Mouse (Mus musculus): ENCODE data around the gene Syce1. TPM values are rescaled to one million over a fixed set of nuclear protein-coding genes. Genes with fewer than 3 reads are reported as not detected.
"Not testable (repeated sequence)": the region's sequence is repeated elsewhere in the genome, so short reads cannot be mapped to it uniquely, and the experiment has no call there.

Syce1 gene
- total RNA-seq, 2 experiments from 2014 or later = not detected

- DNase-seq = no peak
- intact Hi-C loops (cut with DNase I) = no loop called here
These were observed 7.1 kb downstream of the Syce1 start for GRCm38 (mm10) chr7:140780548-140780947.

GRCm38 (mm10) chr7:140765888-140766739 lies 21.5 kb downstream of the Syce1 start:
- DNase-seq = no peak

GRCm38 (mm10) chr7:140765391-140765790 lies 22.3 kb downstream of the Syce1 start:
- DNase-seq; intact Hi-C loops (cut with DNase I): not testable (repeated sequence)

More at GRCm38 (mm10) chr7:140765888-140766739, 21.5 kb downstream of the Syce1 start:
- intact Hi-C loops (cut with DNase I) = no loop called here

GRCm38 (mm10) chr7:140763447-140764020 lies 24.1 kb downstream of the Syce1 start, which contains the start of gene Cyp2e1:
Gene Cyp2e1, plus strand, starts transcription at chr7:140763739.
- intact Hi-C loops (cut with DNase I) = no loop called here
- no peak for DNase-seq

GRCm38 (mm10) chr7:140760647-140761046 lies 27.0 kb downstream of the Syce1 start:
- no peak for DNase-seq
- intact Hi-C loops (cut with DNase I) = no loop called here

GRCm38 (mm10) chr7:140756151-140756854 lies 31.3 kb downstream of the Syce1 start:
- peak; percentile 7 to 11 for DNase-seq

GRCm38 (mm10) chr7:140754556-140754955 lies 33.1 kb downstream of the Syce1 start:
- intact Hi-C loops (cut with DNase I) = no loop called here
- no peak for DNase-seq

More at GRCm38 (mm10) chr7:140756151-140756854, 31.3 kb downstream of the Syce1 start:
- intact Hi-C loops (cut with DNase I) = no loop called here

- no peak for DNase-seq
- intact Hi-C loops (cut with DNase I) = no loop called here
These were observed 38.9 kb downstream of the Syce1 start for GRCm38 (mm10) chr7:140748827-140749160.

- intact Hi-C loops (cut with DNase I) = no loop called here
- no peak for DNase-seq
These were observed 39.4 kb downstream of the Syce1 start for GRCm38 (mm10) chr7:140748116-140748826.

GRCm38 (mm10) chr7:140747402-140747801 lies 40.2 kb downstream of the Syce1 start:
- intact Hi-C loops (cut with DNase I) = no loop called here
- no peak for DNase-seq

GRCm38 (mm10) chr7:140733162-140733561 lies 54.5 kb downstream of the Syce1 start:
- intact Hi-C loops (cut with DNase I) = no loop called here
- no peak for DNase-seq

Other genes with a start within 250 kb of the Syce1 start
- not detected for gene Olfr538, start 220.0 kb downstream of the Syce1 start, total RNA-seq (2021)
- not detected for gene Olfr46, start 186.6 kb downstream of the Syce1 start, total RNA-seq (2021)
- not detected for gene Olfr61, start 158.9 kb downstream of the Syce1 start, total RNA-seq (2021)
- gene Olfr53, start 141.4 kb downstream of the Syce1 start, total RNA-seq (2021) = not detected
- not detected for gene Olfr539, start 127.9 kb downstream of the Syce1 start, total RNA-seq (2021)
- not detected for gene Olfr45, start 105.9 kb downstream of the Syce1 start, total RNA-seq (2021)
- not detected for gene Olfr541, start 90.6 kb downstream of the Syce1 start, total RNA-seq (2021)
- gene Cyp2e1, start 24.1 kb downstream of the Syce1 start, total RNA-seq (2021) = under 1 TPM; 0.24 to 0.47 TPM
- gene Zfp941, start 34.3 kb upstream of the Syce1 start, total RNA-seq (2021) = under 1 TPM; 0.45 to 0.47 TPM
- gene Urah, start 47.2 kb upstream of the Syce1 start, total RNA-seq (2021) = not detected
- 10 to 100 TPM; 19.6 to 23.6 TPM for gene Scgb1c1, start 57.7 kb upstream of the Syce1 start, total RNA-seq (2021)
- not detected for gene Odf3, start 60.0 kb upstream of the Syce1 start, total RNA-seq (2021)
- not detected for gene Gm45785, start 68.5 kb upstream of the Syce1 start, total RNA-seq (2021)
- gene Ric8a, start 69.1 kb upstream of the Syce1 start, total RNA-seq (2021) = 10 to 100 TPM; 27.0 to 29.8 TPM
- 10 to 100 TPM; 13.1 to 15.9 TPM for gene Bet1l, start 69.7 kb upstream of the Syce1 start, total RNA-seq (2021)
- gene Psmd13, start 94.1 kb upstream of the Syce1 start, total RNA-seq (2021) = 100 to 1,000 TPM; 111 to 114 TPM
- 10 to 100 TPM; 53.4 to 58.2 TPM for gene Sirt3, start 94.5 kb upstream of the Syce1 start, total RNA-seq (2021)
- 1,000 to 10,000 TPM; 1,771 to 1,883 TPM for gene Cox8b, start 112.6 kb upstream of the Syce1 start, total RNA-seq (2021)
- gene Nlrp6, start 133.1 kb upstream of the Syce1 start, total RNA-seq (2021) = not detected
- 1 to 10 TPM; 7.7 to 8.6 TPM for gene Pgghg, start 153.5 kb upstream of the Syce1 start, total RNA-seq (2021)
- gene Ifitm5, start 162.4 kb upstream of the Syce1 start, total RNA-seq (2021) = 1 to 10 TPM in 1 of 2 experiments, not detected in 1; 1.1 TPM
- not detected for gene Gm45717, start 168.1 kb upstream of the Syce1 start, total RNA-seq (2021)
- 100 to 1,000 TPM; 168 to 187 TPM for gene Ifitm2, start 168.1 kb upstream of the Syce1 start, total RNA-seq (2021)
- 1 to 10 TPM; 2.4 to 3.8 TPM for gene Ifitm1, start 179.4 kb upstream of the Syce1 start, total RNA-seq (2021)
- gene Ifitm3, start 222.9 kb upstream of the Syce1 start, total RNA-seq (2021) = 100 to 1,000 TPM; 104 to 117 TPM
- gene Ifitm6, start 230.1 kb upstream of the Syce1 start, total RNA-seq (2021) = under 1 TPM in 1 of 2 experiments, not detected in 1; 0.69 TPM
- not detected for gene Gm17387, start 241.3 kb upstream of the Syce1 start, total RNA-seq (2021)